Mouse (Mus musculus) lung, adult 2 months (tissue): ENCODE measurements around the gene B3gnt6. TPM values are rescaled to one million over a fixed set of nuclear protein-coding genes. Genes with fewer than 3 reads are reported as not detected.

ENCODE experiments used
- DNase-seq: peaks from one replicate; pipeline ENCODE4 v3.0.0; 2022
- H3K4me1 ChIP-seq: fragments of 200-500 bp; 2 replicates; pipeline ENCODE4 v1.6.1; 2011; ENCODE audit warnings: low read length; ENCODE audit not compliant: control insufficient read depth, insufficient read depth
- H3K4me3 ChIP-seq: fragments of 200-500 bp; replicated peaks from 2 replicates; pipeline ENCODE3; 2011; ENCODE audit warnings: low read depth, mild to moderate bottlenecking, control low read depth, low read length; ENCODE audit errors: extremely low read depth
- CTCF ChIP-seq: fragments of 200-500 bp; IDR thresholded peaks from 2 replicates; pipeline ENCODE4 v1.5.1; 2011; ENCODE audit warnings: mild to moderate bottlenecking, low read length, control low read depth; ENCODE audit not compliant: insufficient read depth
- POLR2A ChIP-seq: fragments of 200-500 bp; IDR thresholded peaks from 2 replicates; pipeline ENCODE4 v1.6.1; 2011; ENCODE audit warnings: low read depth, mild to moderate bottlenecking, control low read depth, low read length, borderline replicate concordance; ENCODE audit errors: extremely low read depth
- WGBS: fragments of 180-500 bp; shearing (Covaris S2); methylation state at CpG from one replicate; pipeline ENCODE4 v1.1.7; 2018; 5-methylcytosine and 5-hydroxymethylcytosine counted together
- polyA plus RNA-seq: library from polyadenylated mRNA; depleted of rRNA; stranded (reverse); fragments of >200 nt; gene quantifications from 2 replicates; pipeline ENCODE4 v1.2.3, GENCODE M21; 2012

B3gnt6 gene
- polyA plus RNA-seq, 1 experiment: 1.5 TPM

DNA sequence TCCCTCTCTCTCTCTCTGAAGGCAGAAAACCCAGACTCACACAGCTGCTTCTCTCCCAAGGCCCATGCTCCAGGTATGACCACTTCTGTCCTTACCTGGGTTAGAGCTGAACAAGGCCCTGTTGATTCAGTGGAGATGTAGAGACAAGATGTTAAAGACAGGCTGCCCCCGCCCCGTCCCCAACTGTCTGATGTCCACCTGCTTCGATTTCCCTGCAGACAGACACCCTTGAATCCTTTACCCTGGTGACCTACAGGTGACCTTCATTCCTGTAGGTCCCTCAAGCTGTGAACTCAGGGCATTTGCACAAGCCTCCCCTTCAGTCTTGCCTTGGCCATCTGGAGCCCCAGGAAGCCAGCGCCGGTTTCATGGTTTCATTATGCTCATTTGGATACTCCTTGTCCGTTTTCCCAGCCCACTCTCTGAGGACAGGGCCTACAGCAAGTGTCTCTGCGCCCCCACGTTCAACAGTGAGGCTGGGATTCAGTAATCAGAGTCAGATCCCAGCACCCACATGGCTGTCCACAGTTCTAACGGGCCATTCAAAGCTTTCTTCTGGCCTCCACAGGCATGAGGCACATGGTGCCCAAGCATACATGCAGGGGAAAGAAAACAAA, 34.8 kb downstream of the B3gnt6 start:
- 70% methylated on average over 9 of the region's 9 CpGs for WGBS
- no peak overlapping the region for H3K4me3 ChIP-seq
- peaks cover 43% of the 10 kb centered on the region for H3K4me1 ChIP-seq
- TF ChIP-seq CTCF (no peak), POLR2A (no peak)
- DNase-seq: no peak

DNA sequence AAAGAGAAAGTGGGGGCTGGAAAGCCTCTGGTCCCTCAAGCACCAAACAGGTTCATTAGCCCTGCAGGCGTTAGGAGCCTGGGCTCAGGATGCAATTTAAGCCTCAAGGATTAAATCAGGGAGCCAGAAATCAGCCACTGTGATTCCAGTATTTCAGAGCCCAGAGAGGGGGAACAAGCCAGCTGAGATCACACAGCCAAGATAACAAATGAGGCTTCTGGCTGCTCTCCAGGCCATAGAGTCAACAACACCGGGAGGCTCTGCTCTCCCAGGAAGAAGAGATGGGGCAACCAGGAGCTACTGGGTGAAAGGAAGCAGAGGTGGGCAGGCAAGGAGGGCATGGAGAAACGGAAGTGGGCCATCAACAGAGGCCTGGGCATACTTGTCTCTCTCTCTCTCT, 35.6 kb downstream of the B3gnt6 start:
- WGBS: 40% methylated on average over 3 of the region's 3 CpGs
- Histone ChIP-seq H3K4me1 (peaks cover 49% of the 10 kb centered on the region), H3K4me3 (no peak overlapping the region)
- no peak for TF ChIP-seq CTCF
- TF ChIP-seq POLR2A: no peak
- no peak for DNase-seq

DNA sequence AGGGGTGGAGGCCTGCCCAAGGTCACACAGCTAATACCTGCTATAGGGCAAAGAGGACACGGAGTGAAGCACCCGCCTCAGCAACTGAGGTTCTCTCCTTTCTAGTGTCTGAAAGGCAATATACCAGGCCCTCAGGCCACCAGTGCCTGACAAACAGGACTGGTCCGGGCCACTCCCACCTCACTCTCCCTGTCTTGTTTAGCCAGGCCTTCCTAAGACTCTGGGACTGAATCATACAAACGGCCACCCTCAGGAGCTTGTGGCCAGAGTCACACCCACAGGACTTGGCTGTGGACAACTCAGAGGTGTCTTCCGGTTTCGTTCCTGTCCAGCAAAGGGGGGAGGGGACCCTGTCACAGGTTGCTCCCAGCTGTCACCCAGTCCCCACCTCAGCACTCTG, 37.0 kb downstream of the B3gnt6 start:
- no peak for TF ChIP-seq POLR2A
- TF ChIP-seq CTCF: no peak
- Histone ChIP-seq H3K4me3 (no peak overlapping the region), H3K4me1 (peaks cover 55% of the 10 kb centered on the region)
- no peak for DNase-seq
- WGBS: 45% methylated on average over 6 of the region's 6 CpGs

DNA sequence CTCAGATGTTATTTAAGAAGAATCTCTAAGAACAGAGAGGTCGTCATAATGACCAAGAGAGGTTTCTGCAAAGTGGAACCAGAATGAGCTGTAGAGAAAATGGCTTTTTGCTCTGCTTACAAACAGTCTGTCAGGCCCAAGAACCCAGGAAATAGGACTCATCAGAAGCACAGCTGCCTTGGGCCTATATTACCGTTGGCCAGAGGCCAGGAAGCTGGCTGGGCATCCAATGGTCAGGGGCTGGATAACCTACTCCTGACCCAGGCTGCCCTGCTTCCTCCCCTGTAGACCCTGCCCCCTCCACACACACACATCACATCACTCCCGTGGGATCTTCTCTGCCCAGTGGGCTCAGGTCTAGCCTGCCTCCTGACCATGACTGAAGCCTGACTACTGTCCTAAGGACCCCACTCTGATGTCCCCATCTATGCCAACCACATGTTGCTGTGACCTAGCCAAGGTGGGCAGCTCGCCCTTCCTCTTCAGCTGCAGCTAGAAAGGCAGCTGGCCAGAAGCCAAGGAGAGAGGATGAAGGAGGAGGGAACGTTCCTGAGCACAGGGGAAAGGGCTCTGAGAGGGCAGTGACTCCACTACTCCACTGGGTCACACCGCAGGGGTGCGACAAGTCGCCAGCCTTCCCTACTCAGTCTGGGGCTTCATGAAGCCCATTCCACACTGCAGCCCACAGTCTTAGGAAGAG, 39.1 kb downstream of the B3gnt6 start:
- TF ChIP-seq CTCF (no peak), POLR2A (no peak)
- DNase-seq: no peak
- WGBS: 31% methylated on average over 8 of the region's 8 CpGs
- Histone ChIP-seq H3K4me1 (peaks cover 62% of the 10 kb centered on the region), H3K4me3 (no peak overlapping the region)

DNA sequence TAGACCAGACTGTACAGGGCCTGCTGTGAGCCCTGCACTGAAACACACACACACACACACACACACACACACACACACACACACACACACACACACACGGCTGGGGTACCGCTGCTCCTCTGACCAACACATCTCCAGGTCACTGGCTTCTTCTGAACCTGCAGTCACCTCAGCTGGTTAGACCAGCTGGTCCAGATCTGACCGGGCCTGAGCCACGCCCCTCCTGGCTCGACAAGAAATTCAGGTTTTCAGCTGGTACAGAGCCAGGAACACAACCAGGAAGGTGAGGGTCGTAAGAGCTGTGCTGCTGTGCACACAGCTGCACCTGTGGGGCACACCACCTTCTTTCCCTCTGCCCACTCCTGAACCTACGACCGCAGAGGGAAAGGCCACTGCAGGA, 40.8 kb downstream of the B3gnt6 start:
- TF ChIP-seq CTCF (no peak), POLR2A (no peak)
- H3K4me3 ChIP-seq: no peak overlapping the region
- peaks cover 49% of the 10 kb centered on the region for H3K4me1 ChIP-seq
- WGBS: 56% methylated on average over 8 of the region's 8 CpGs
- peak; percentile 76 for DNase-seq

DNA sequence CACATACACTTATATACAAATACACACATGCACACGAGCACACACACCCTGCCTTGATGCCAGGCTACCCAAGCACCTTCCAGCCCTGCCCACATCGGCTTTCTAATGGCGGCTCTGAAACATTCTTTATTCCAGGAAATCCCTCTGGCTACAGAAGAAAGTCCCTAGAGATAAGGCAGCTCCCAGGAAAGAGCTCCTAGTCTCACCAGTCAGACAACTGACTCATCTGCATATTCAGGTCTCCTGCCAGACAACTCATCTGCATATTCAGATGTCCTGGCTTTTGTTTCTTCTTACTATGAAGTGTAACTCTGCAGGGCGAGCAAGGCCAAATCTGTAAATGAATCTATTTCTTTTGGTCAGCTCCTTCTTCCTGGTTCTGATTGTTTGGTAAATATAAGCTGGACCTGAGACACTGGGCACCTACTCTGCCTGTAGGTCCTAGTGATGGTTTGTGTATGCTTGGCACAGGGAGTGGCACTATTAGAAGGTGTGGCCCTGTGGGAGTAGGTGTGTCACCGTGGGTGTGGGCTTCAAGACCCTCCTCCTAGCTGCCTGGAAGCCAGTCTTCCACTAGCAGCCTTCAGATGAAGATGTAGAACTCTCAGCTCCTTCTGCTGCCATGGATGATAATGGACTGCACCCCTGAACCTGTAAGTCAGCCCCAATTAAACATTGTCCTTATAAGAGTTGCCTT, 41.5 kb downstream of the B3gnt6 start:
- no peak for DNase-seq
- no peak for TF ChIP-seq CTCF
- no peak for TF ChIP-seq POLR2A
- no peak overlapping the region for H3K4me3 ChIP-seq
- WGBS: 30% methylated on average over 5 of the region's 5 CpGs
- peaks cover 47% of the 10 kb centered on the region for H3K4me1 ChIP-seq

DNA sequence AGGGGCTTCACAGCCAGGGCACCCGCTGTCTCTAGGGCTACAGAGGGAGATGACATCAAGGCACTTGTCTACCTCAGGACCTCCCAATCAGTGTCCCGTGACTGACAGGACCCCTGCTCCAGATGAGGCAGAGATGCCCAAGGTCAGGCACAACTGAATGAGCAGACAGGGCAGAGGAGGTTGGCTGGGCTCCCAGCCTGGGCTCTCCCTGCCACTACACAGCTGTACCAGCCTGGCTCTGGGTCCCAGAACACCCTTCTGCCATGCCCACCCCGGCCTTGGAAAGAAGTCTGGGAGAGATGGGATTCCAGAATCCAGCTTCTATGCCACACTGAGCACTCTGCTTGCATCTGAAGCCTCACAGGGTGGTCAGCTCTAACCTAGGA, 43.0 kb downstream of the B3gnt6 start:
- Histone ChIP-seq H3K4me1 (peaks cover 34% of the 10 kb centered on the region), H3K4me3 (no peak overlapping the region)
- DNase-seq: no peak
- no peak for TF ChIP-seq POLR2A
- TF ChIP-seq CTCF: no peak
- 41% methylated on average over 3 of the region's 3 CpGs for WGBS

DNA sequence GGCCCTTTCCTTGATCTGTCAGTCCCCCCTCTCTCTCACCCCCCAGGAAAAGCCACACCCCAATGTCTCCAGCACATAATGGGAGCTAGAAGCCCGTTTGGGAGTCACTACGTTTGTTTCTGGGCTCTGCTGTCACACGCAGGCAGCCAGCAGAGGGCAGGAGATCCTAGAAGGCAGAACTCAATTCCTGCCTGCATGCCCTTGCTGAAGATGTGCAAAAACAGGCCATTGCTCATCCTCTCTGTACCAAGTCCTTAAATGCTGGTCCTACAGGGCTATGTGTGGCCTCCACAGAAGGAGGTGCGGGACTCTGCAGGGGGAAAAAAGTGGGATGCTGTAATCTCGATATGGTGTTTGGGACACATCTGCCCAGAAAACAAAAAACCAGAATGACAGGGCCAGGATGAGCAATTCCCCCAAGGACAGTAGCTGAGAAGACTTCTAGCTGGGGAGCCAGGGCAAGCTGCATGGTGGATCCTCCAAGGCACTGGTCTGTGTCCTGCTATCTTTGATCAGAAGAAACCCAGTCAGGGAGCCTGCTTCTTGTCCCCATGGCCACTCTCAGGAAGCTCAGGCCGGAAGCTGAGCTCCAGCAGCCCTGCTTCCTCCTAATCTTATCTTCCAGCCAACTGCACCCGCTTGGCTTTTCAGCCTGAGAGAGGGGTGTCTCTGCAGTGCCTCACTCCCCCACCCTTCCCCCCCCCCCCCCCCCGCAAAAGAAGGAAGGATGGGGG, 43.6 kb downstream of the B3gnt6 start:
- peak; percentile 76 for DNase-seq
- Histone ChIP-seq H3K4me1 (peaks cover 33% of the 10 kb centered on the region), H3K4me3 (no peak overlapping the region)
- TF ChIP-seq POLR2A (no peak), CTCF (peak; percentile 95)
- 23% methylated on average over 8 of the region's 8 CpGs for WGBS

DNA sequence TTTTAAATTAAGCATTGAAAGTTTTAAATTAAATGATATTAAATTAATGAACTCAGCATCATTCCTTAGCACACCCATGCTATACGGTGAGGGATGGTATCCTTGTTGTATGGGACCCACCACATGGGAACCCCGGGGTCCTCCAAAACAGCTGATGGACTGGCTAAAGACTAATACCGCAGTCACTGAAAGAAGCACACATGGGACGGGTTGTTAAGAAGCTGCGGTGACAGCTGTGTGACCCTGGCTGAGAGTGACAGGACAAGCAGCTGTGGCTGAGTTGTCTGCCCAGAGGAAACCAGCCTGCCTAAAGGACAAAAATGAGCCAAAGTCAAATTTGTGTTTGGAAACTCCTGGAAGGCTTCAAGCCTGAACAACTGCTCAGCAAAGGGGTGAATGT, 45.4 kb downstream of the B3gnt6 start:
- DNase-seq: no peak
- no peak for TF ChIP-seq CTCF
- TF ChIP-seq POLR2A: no peak
- peaks cover 20% of the 10 kb centered on the region for H3K4me1 ChIP-seq
- no peak overlapping the region for H3K4me3 ChIP-seq
- WGBS: 78% methylated on average over 5 of the region's 5 CpGs

DNA sequence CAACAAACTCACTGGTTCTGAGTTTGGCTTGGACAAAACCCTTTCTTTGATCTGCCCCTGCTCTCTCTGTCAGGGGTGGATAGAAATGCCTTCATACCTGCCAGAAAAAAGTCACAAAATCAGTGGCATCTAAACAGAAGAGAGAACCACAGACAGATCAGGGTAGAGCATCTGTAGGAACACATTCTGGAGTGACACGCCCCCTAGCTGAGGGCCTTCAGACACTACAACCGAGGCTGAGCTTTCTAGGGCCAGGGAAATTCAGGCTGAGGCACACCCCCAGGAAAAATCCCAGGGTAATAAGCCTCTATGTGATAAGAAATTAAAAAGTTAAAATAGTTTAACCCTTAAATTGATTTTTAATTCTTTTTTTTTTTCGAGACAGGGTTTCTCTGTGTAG, 45.9 kb downstream of the B3gnt6 start:
- DNase-seq: no peak
- no peak overlapping the region for H3K4me3 ChIP-seq
- WGBS: 63% methylated on average over 3 of the region's 3 CpGs
- H3K4me1 ChIP-seq: peaks cover 17% of the 10 kb centered on the region
- TF ChIP-seq CTCF (no peak), POLR2A (no peak)
